Mouse (Mus musculus) midbrain, embryonic 16.5 days (tissue): Measurements from ENCODE around the gene Dpyd. TPM values are rescaled to one million over a fixed set of nuclear protein-coding genes. Genes with fewer than 3 reads are reported as not detected.

Source experiments
- ATAC-seq: fragments of 200-750 bp; cut with Nextera tagmentation; 2 replicates; pipeline ENCODE4 v1.8.0; 2017; ENCODE audit warnings: moderate TSS enrichment
- H3K27ac ChIP-seq: fragments of 300-500 bp; sonication (generic); 2 replicates; pipeline ENCODE4 v1.5.1; 2014; ENCODE audit warnings: mild to moderate bottlenecking, low read length, mixed read lengths
- H3K27me3 ChIP-seq: fragments of 300-500 bp; sonication (generic); 2 replicates; pipeline ENCODE4 v1.6.1; 2014; ENCODE audit warnings: low read depth, low read length, mixed read lengths; ENCODE audit not compliant: control insufficient read depth, insufficient read depth
- H3K36me3 ChIP-seq: fragments of 300-500 bp; sonication (generic); 2 replicates; pipeline ENCODE4 v1.6.1; 2014; ENCODE audit warnings: mild to moderate bottlenecking, low read length, moderate library complexity, mixed read lengths; ENCODE audit not compliant: control insufficient read depth, insufficient read depth
- H3K4me1 ChIP-seq: fragments of 300-500 bp; sonication (generic); 2 replicates; pipeline ENCODE4 v1.6.1; 2014; ENCODE audit warnings: mild to moderate bottlenecking, low read length, mixed read lengths; ENCODE audit not compliant: control insufficient read depth, insufficient read depth
- H3K4me2 ChIP-seq: fragments of 300-500 bp; sonication (generic); 2 replicates; pipeline ENCODE4 v1.6.1; 2014; ENCODE audit warnings: mild to moderate bottlenecking, low read length, mixed read lengths
- H3K4me3 ChIP-seq: fragments of 300-500 bp; sonication (generic); 2 replicates; pipeline ENCODE4 v1.5.1; 2014; ENCODE audit warnings: low read depth, mild to moderate bottlenecking, low read length, moderate library complexity, mixed read lengths
- H3K9ac ChIP-seq: fragments of 300-500 bp; sonication (generic); 2 replicates; pipeline ENCODE4 v1.6.1; 2014; ENCODE audit warnings: low read depth, low read length, mixed read lengths
- H3K9me3 ChIP-seq: fragments of 300-500 bp; sonication (generic); replicated peaks from 2 replicates; pipeline ENCODE4 v1.6.1; 2014; ENCODE audit warnings: mild to moderate bottlenecking, low read length, mixed read lengths; ENCODE audit not compliant: control insufficient read depth, poor library complexity, severe bottlenecking
- WGBS: fragments of 180-500 bp; shearing (Covaris S2); extraction: QIAGEN DNeasy Blood & Tissue Kit; methylation state at CpG from one replicate; pipeline ENCODE4 v1.1.7; 2014; 5-methylcytosine and 5-hydroxymethylcytosine counted together
- polyA plus RNA-seq: library from polyadenylated mRNA; unstranded; fragments of >200 nt; fragmentation: Nextera tagmentation; extraction: Ambion mirVana; gene quantifications from 2 replicates; pipeline ENCODE4 v1.2.1, GENCODE M21; 2015

The Dpyd gene
- polyA plus RNA-seq, 1 experiment from 2014 or later, result 4.2 TPM

DNA sequence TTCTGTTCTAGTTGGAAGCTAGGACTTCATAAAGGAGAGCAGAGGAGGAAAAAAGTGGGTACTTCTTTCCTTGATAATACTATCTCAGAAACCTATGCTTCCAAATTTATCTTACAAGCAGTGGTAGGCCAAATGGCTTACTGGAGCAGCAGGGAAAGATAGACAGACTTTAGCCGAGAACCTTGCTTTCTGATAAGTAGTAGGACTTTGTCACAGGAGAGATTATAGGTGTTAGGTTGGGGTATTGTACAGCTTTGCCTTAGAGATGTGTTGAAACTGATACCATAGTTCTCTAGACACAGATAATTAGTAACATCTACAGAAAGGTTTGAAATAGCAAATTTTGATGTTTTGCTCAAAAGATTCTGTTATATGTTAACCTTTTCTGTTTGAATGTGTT lies 28.6 kb downstream of the Dpyd start:
- 95% methylated on average over 1 of the region's 1 CpGs for WGBS
- Histone ChIP-seq H3K27ac (no peak overlapping the region), H3K4me1 (no peaks in the 10 kb centered on the region), H3K27me3 (no peaks in the 10 kb centered on the region), H3K36me3 (no peaks in the 10 kb centered on the region), H3K4me2 (no peak overlapping the region), H3K9me3 (no peaks in the 10 kb centered on the region), H3K4me3 (no peak overlapping the region), H3K9ac (no peak overlapping the region)
- no peak for ATAC-seq

DNA sequence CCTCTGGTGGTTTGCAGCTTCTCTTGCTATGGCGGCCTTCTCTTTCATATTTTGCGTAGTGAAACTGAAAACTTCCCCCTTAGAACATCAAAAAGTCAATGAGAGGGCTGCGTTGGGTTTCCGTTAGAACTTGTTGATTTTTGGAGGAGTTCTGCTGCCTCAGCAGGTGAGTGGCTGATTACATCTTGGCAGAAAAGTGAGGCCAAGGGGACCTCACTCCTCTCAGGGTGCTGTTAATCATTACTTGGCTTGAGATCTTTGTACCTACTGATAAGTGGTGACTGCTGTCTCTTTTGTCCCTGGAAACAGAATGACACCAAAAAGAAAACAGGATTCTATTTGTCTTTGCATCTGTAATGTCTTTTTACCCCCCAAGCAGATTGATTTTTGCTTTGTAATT lies 32.9 kb downstream of the Dpyd start:
- H3K27me3 ChIP-seq, result no peaks in the 10 kb centered on the region
- no peak overlapping the region for H3K4me2 ChIP-seq
- H3K36me3 ChIP-seq, result no peaks in the 10 kb centered on the region
- no peak overlapping the region for H3K27ac ChIP-seq
- no peaks in the 10 kb centered on the region for H3K9me3 ChIP-seq
- 87% methylated on average over 4 of the region's 4 CpGs for WGBS
- H3K4me3 ChIP-seq, result no peak overlapping the region
- no peak overlapping the region for H3K9ac ChIP-seq
- no peak for ATAC-seq
- no peaks in the 10 kb centered on the region for H3K4me1 ChIP-seq

DNA sequence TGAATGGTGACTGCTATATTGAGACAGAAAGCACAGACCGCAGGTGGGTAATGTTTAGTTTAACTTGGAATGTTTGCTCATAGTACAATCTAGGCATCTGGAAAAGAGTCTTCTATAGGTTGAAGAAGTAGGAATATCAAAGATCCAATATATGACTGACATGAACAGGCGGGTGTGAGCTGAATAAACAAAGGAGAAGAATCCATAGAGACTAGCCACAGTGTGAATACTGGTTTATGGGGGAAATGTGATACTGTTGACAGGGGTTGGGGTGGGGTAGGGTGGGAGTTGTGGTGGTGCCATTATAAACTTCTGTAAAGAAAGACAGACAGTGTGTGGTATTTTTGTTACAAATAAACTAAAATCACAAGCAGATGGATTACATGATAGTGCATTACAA lies 33.8 kb downstream of the Dpyd start:
- Histone ChIP-seq H3K27me3 (no peaks in the 10 kb centered on the region), H3K4me2 (no peak overlapping the region), H3K36me3 (no peaks in the 10 kb centered on the region), H3K27ac (no peak overlapping the region), H3K9me3 (no peaks in the 10 kb centered on the region), H3K9ac (no peak overlapping the region), H3K4me3 (no peak overlapping the region), H3K4me1 (no peaks in the 10 kb centered on the region)
- 83% methylated on average over 2 of the region's 2 CpGs for WGBS
- no peak for ATAC-seq

DNA sequence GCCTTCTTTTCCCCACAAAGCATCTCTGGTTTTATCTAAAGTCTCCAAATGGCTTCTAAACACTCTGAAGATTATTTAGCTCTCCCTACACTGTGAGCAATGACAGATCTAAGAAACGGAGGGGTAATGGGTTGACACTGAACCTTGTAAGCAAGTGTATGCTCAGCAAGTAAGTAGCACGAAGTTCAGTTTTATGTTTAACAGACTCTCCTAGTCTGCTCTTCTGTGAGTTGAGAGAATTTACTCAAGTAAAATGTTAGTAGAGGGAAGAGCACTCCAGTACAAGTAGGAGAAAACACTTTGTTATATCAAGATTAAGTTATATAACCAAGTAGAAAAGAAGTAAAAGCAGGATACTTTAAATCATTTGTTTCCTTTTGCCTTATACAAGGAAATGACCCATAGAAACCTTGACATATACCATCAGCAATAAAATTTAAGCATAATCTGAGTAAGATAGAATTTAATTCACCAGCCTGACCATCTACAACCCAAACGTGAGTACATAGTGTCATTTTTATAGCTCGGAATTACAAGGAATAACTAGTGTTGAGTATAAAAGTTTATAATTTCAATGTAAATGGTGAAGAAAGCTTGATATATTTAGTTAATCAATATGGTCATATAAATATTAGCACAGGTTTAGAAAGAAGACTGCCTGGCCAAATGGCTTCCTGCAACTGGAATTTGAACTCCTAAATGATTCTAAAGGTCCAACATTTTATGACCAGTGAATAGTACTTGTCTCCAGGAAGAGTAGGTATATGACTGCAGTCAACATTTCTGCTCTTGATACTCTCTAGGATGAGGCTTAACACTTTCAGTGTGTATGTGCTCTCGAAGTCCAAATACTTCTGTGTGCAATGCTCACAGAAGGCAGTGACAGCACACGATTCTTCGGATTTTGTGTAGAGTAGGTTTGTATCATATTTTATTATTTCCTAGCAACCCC lies 40.0 kb downstream of the Dpyd start:
- no peak overlapping the region for H3K4me2 ChIP-seq
- no peaks in the 10 kb centered on the region for H3K9me3 ChIP-seq
- H3K4me3 ChIP-seq, result no peak overlapping the region
- no peaks in the 10 kb centered on the region for H3K27me3 ChIP-seq
- 92% methylated on average over 7 of the region's 7 CpGs for WGBS
- no peak for ATAC-seq
- no peaks in the 10 kb centered on the region for H3K4me1 ChIP-seq
- H3K27ac ChIP-seq, result no peak overlapping the region
- no peaks in the 10 kb centered on the region for H3K36me3 ChIP-seq
- H3K9ac ChIP-seq, result no peak overlapping the region

DNA sequence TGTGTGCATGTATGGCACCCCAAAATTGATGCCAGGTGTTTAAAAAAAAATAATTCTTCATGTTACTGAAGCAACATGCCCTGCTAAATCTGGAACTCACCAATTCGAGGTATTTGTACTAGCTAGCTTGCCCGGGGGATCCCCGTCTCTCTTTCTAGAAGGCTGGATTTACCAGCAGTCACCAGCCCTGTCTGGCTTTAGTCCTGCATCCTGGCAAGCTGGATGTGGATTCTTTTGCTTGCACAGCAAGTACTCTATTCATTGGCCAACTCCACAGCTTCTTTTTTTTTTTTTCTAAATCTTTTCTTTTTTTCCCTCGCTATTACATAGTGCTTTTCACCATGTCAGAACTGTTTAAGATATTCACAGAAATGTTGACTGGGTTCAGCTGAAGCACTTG lies 46.8 kb downstream of the Dpyd start:
- ATAC-seq, result no peak
- Histone ChIP-seq H3K27ac (no peak overlapping the region), H3K36me3 (no peaks in the 10 kb centered on the region), H3K4me1 (no peaks in the 10 kb centered on the region), H3K4me3 (no peak overlapping the region), H3K9me3 (no peaks in the 10 kb centered on the region), H3K4me2 (no peak overlapping the region), H3K27me3 (no peaks in the 10 kb centered on the region), H3K9ac (no peak overlapping the region)
- WGBS, result 43% methylated on average over 4 of the region's 4 CpGs

DNA sequence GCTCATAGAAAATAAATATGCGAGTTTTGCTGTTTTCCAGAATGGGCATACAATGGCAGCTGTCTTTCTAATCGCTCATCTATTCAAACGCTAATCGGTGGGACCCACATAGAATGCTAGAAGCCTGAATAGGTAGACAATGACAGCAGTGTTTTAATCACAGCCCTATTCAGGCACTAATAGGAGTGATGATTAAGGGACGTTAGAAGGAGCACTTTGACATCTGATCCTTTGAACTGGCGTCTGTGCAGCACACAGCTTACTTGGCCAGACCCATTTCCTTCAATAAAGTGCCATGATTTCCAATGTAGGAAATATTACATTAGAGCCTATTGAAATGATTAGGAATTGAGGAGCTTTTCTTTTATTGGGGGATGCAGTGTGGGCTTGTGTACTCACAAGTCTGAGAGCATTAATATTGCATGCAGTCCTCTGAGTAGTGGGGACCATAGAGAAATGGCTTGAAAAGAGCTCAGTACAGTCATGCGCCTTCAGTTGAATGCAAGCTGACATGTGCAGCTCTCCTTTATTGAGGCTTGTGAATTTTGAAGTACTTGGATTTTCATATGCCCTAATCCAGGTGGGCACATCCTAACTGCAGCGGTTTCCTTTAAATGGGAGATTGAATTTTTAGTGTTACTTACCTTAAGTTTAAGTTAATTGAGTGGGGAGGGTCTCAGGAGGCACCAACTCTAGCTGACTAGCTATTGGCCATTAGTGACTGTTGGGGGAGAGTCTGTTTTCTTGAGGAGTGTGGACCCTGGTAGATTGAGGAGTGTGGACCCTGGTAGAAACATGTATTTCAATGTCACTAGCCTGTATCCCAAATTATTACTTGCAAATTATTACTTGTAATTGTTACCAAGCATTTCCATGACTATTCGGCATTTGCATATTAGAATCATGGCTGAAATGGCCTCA lies 64.8 kb downstream of the Dpyd start:
- H3K27ac ChIP-seq, result no peak overlapping the region
- H3K27me3 ChIP-seq, result no peaks in the 10 kb centered on the region
- ATAC-seq, result peak; percentile 73
- no peaks in the 10 kb centered on the region for H3K36me3 ChIP-seq
- no peaks in the 10 kb centered on the region for H3K9me3 ChIP-seq
- 27% methylated on average over 9 of the region's 9 CpGs for WGBS
- H3K4me3 ChIP-seq, result no peak overlapping the region
- H3K9ac ChIP-seq, result no peak overlapping the region
- H3K4me2 ChIP-seq, result no peak overlapping the region
- H3K4me1 ChIP-seq, result peaks cover 8% of the 10 kb centered on the region; the same call in 1 of the 2 replicates

DNA sequence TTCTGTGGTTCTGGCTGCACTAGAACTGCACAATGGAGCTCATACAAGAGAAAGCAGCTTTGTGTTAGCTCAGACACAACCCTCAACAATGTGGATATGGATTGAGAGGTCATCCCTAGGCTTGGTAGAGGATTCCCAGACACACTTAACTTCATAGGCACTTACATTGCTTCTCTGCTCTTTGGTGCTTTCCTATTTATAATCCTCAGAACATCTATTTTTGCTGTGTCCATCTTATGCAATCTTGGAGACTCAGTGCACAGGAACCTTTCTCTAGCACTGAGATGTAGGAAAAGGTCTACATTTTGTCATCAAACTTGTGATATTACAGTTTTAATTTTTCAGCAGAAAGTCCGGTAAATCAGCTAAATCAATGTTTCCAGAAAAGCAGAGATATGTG lies 67.8 kb downstream of the Dpyd start:
- Histone ChIP-seq H3K36me3 (no peaks in the 10 kb centered on the region), H3K9me3 (no peaks in the 10 kb centered on the region), H3K4me3 (no peak overlapping the region), H3K27ac (no peak overlapping the region), H3K27me3 (no peaks in the 10 kb centered on the region), H3K4me2 (no peak overlapping the region), H3K9ac (no peak overlapping the region), H3K4me1 (peaks cover 8% of the 10 kb centered on the region; the same call in 1 of the 2 replicates)
- no peak for ATAC-seq
- WGBS, result 94% methylated on average over 1 of the region's 1 CpGs

DNA sequence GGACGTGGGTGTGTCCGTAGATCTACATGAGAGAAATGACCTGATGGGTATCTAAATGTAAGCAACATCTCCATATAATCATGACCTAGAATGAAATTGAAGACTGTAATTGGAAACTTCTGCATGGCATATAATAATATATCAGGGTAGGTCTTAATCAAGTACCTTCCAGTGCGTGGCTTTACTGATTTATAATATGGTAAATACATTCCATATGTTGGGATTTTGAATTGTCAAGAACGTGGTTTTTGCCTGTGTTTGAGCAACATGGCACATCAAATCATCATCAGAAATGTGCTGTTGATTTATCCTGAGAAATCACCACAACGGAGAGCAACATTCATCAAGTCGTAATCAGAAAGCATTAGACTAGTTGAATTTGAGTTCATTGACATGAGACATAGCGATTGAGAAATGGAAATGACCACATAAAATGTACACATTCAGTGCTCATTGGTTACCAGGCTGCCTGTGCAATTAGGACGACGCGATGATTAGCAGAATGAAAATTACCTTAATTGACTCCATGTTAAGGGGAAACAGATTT lies 84.2 kb downstream of the Dpyd start:
- no peaks in the 10 kb centered on the region for H3K36me3 ChIP-seq
- H3K27me3 ChIP-seq, result no peaks in the 10 kb centered on the region
- H3K4me3 ChIP-seq, result no peak overlapping the region
- H3K4me1 ChIP-seq, result no peaks in the 10 kb centered on the region
- no peaks in the 10 kb centered on the region for H3K9me3 ChIP-seq
- no peak for ATAC-seq
- 89% methylated on average over 10 of the region's 10 CpGs for WGBS
- no peak overlapping the region for H3K4me2 ChIP-seq
- H3K9ac ChIP-seq, result no peak overlapping the region
- H3K27ac ChIP-seq, result no peak overlapping the region
